Mouse (Mus musculus) MN1 (cell line): ENCODE data around the gene Saa1.
"Not testable (repeated sequence)": the region's sequence is repeated elsewhere in the genome, so short reads cannot be mapped to it uniquely, and the experiment has no call there.

ENCODE experiments used
- DNase-seq: peaks from one replicate; pipeline ENCODE4 v3.0.0-alpha.2; 2016; ENCODE audit warnings: low spot score

Gene Saa1

GRCm38 (mm10) chr7:46742880-46743279, at the start of gene Saa1:
TSS of gene Saa1 (minus strand) at chr7:46742980.
- not testable (repeated sequence) for DNase-seq

GRCm38 (mm10) chr7:46789177-46789849, 46.5 kb upstream of the Saa1 start:
- DNase-seq = no peak

- peak; percentile 58 for DNase-seq
These were observed 27.9 kb upstream of the Saa1 start for GRCm38 (mm10) chr7:46770706-46771105.

- no peak for DNase-seq
These were observed 25.7 kb upstream of the Saa1 start for GRCm38 (mm10) chr7:46768451-46768850.

GRCm38 (mm10) chr7:46767371-46767770, 24.6 kb upstream of the Saa1 start:
- peak; percentile 68 for DNase-seq

- no peak for DNase-seq
These were observed 21.9 kb upstream of the Saa1 start for GRCm38 (mm10) chr7:46764672-46765071.

GRCm38 (mm10) chr7:46762601-46763000, 19.8 kb upstream of the Saa1 start:
- DNase-seq = no peak

- DNase-seq = no peak
These were observed 18.4 kb upstream of the Saa1 start for GRCm38 (mm10) chr7:46761049-46761795.

GRCm38 (mm10) chr7:46751490-46751889, 8.7 kb upstream of the Saa1 start, which contains the start of gene Saa2:
TSS of gene Saa2 (plus strand) at chr7:46751790.
- no peak for DNase-seq

GRCm38 (mm10) chr7:46748459-46748858, 5.7 kb upstream of the Saa1 start:
- DNase-seq = no peak

- DNase-seq = no peak
These were observed 3.6 kb upstream of the Saa1 start for GRCm38 (mm10) chr7:46746381-46746780.

GRCm38 (mm10) chr7:46745816-46746215, 3.0 kb upstream of the Saa1 start:
- DNase-seq = no peak

GRCm38 (mm10) chr7:46740041-46740440, 2.7 kb downstream of the Saa1 start:
- not testable (repeated sequence) for DNase-seq

- no peak for DNase-seq
These were observed 4.0 kb downstream of the Saa1 start for GRCm38 (mm10) chr7:46738561-46739460.

GRCm38 (mm10) chr7:46734983-46735382, 7.8 kb downstream of the Saa1 start:
- DNase-seq = no peak

- no peak for DNase-seq
These were observed 10.3 kb downstream of the Saa1 start, which contains the start of gene Saa4 for GRCm38 (mm10) chr7:46732458-46732857. TSS of gene Saa4 (minus strand) at chr7:46732603.

- DNase-seq = no peak
These were observed 15.2 kb downstream of the Saa1 start for GRCm38 (mm10) chr7:46727584-46727983.

GRCm38 (mm10) chr7:46724396-46724795, 18.4 kb downstream of the Saa1 start:
- no peak for DNase-seq

- DNase-seq = no peak
These were observed 18.9 kb downstream of the Saa1 start for GRCm38 (mm10) chr7:46723849-46724248.

- no peak for DNase-seq
These were observed 19.4 kb downstream of the Saa1 start for GRCm38 (mm10) chr7:46723354-46723753.

GRCm38 (mm10) chr7:46720460-46720859, 22.3 kb downstream of the Saa1 start:
- no peak for DNase-seq

GRCm38 (mm10) chr7:46719526-46719925, 23.3 kb downstream of the Saa1 start:
- DNase-seq = no peak
